8 mouse cellular contexts compared by ENCODE assay signal in genomic region chr7:63757136-63757677, GRCm38 (mm10).
DNase-seq lines count a peak whose midpoint lies in the region; ATAC-seq and TF ChIP-seq lines count a peak whose summit lies in the region.

No protein-coding gene starts in this region.

- DNase-seq in layer of hippocampus, adult 2 months (ENCODE audit: low spot score in 2 of 2), result no peak
- no peak for DNase-seq in layer of hippocampus, adult 18-20 months (ENCODE audit: low spot score in 2 of 2)
- no peak for DNase-seq in Muller cell, postnatal 12 days (ENCODE audit: inconsistent ontology term)
- no peak for DNase-seq in frontal cortex, postnatal 14 days (ENCODE audit: low spot score in 2 of 2)

- no peaks in the 10 kb centered on the region for H3K79me2 ChIP-seq in myocyte (ENCODE audit: control insufficient read depth, insufficient read depth)

- peak overlapping the region; percentile 48 for H3ac ChIP-seq in myocyte (ENCODE audit: control insufficient read depth, insufficient read length)

- no peak for TF ChIP-seq POLR2A in myocyte (IDR thresholded peaks at IDR 0.05; ENCODE audit: insufficient read length, low read depth)

- H3K27me3 ChIP-seq in embryonic facial prominence, embryonic 15.5 days, result peaks cover 80% of the 10 kb centered on the region
- peaks cover 80% of the 10 kb centered on the region for H3K27me3 ChIP-seq in hindbrain, embryonic 12.5 days
- peaks cover 31% of the 10 kb centered on the region for H3K27me3 ChIP-seq in myocyte (ENCODE audit: control insufficient read depth, insufficient read depth, insufficient read length)

- no peaks in the 10 kb centered on the region for H3K9me3 ChIP-seq in embryonic facial prominence, embryonic 15.5 days (replicated peaks)
- no peaks in the 10 kb centered on the region for H3K9me3 ChIP-seq in hindbrain, embryonic 12.5 days (replicated peaks)

- no peak for ATAC-seq in embryonic facial prominence, embryonic 15.5 days (ENCODE audit: insufficient number of reproducible peaks, low FRiP score, low TSS enrichment, low read depth)
- no peak for ATAC-seq in hindbrain, embryonic 12.5 days (ENCODE audit: low FRiP score)
- no peak for ATAC-seq in inflammation-experienced regulatory T-cells, adult 6 months

- peaks cover 48% of the 10 kb centered on the region for H3K4me1 ChIP-seq in embryonic facial prominence, embryonic 15.5 days
- H3K4me1 ChIP-seq in hindbrain, embryonic 12.5 days, result peaks cover 33% of the 10 kb centered on the region

- H3K4me2 ChIP-seq in embryonic facial prominence, embryonic 15.5 days (replicated peaks), result peak overlapping the region; percentile 76
- H3K4me2 ChIP-seq in hindbrain, embryonic 12.5 days (replicated peaks), result peak overlapping the region; percentile 77
- no peak overlapping the region for H3K4me2 ChIP-seq in myocyte (ENCODE audit: low read depth)

- H3K27ac ChIP-seq in layer of hippocampus, adult 2 months, result peak overlapping the region; percentile 55
- H3K27ac ChIP-seq in embryonic facial prominence, embryonic 15.5 days (replicated peaks), result no peak overlapping the region
- H3K27ac ChIP-seq in hindbrain, embryonic 12.5 days, result no peak overlapping the region

- H3K36me3 ChIP-seq in embryonic facial prominence, embryonic 15.5 days, result no peaks in the 10 kb centered on the region
- no peaks in the 10 kb centered on the region for H3K36me3 ChIP-seq in hindbrain, embryonic 12.5 days
- no peaks in the 10 kb centered on the region for H3K36me3 ChIP-seq in myocyte (ENCODE audit: control insufficient read depth, insufficient read depth)

- 9% methylated on average over 25 of the region's 25 CpGs for WGBS in embryonic facial prominence, embryonic 15.5 days
- WGBS in hindbrain, embryonic 12.5 days, result 6% methylated on average over 25 of the region's 25 CpGs

- no peak overlapping the region for H3K9ac ChIP-seq in embryonic facial prominence, embryonic 15.5 days
- H3K9ac ChIP-seq in hindbrain, embryonic 12.5 days, result 0 out of 2 replicates have a peak overlapping the region, but pooled peaks have one; percentile 51

- no peak overlapping the region; the same call in 1 of the 2 replicates for H3K4me3 ChIP-seq in layer of hippocampus, adult 2 months
- H3K4me3 ChIP-seq in embryonic facial prominence, embryonic 15.5 days (replicated peaks), result peak overlapping the region; percentile 42
- H3K4me3 ChIP-seq in hindbrain, embryonic 12.5 days, result peak overlapping the region; percentile 50
- H3K4me3 ChIP-seq in myocyte, result no peak overlapping the region

- no peak for TF ChIP-seq CTCF in layer of hippocampus, adult 2 months (conservative IDR thresholded peaks at IDR 0.05)

TF ChIP-seq in myocyte, 11 proteins besides CTCF, POLR2A, EP300 and RAD21:
- no peak for TF ChIP-seq TCF3 (IDR thresholded peaks at IDR 0.05; ENCODE audit: insufficient read length, low read depth)

Comparison
In these comparisons a context has a peak if more than half of its experiments do, and no peak if none do; other contexts are left out.
1. H3K4me3 ChIP-seq: peak in embryonic facial prominence, embryonic 15.5 days (single experiment) and hindbrain, embryonic 12.5 days (single experiment); none in layer of hippocampus, adult 2 months (single experiment) and myocyte (single experiment).